Mouse (Mus musculus): ENCODE data around the gene Parva. TPM values are rescaled to one million over a fixed set of nuclear protein-coding genes. Genes with fewer than 3 reads are reported as not detected.

Parva gene
- total RNA-seq, 1 experiment: 13.9 TPM

DNA sequence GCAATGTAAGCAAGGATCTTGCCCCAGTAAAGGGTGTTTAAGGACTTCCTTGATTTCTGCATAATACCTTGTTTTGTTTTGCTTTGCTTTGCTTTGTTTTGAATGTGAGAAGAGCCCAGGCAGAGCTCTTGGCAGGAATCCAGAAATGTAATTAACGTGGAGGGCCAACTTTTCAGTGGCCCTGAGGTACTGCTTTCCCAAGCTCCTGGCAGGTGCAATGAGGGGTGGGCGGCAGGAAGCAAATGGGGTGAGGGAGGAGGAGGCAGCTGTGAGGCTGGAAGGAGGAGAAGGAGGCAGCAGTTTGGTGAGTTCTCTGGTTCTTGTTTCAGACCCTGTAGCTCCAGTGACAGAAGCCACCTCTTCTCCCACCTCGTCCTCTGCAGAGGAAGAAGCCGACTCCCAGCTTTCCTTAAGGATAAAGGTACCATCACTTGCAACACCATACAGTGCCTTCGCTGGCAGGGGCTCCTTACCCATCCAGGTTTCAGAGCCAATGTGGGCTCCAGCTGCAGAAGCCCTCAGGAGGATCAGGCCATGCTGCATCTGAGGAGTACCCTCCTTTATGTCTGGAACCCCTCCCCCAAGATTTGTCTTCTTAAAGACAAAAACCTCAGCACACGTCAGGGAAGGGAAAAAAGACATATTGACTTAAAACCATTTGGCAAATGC, 36.2 kb upstream of the Parva start:
- Histone ChIP-seq H3K36me3 (ENCODE audit: control insufficient read depth, insufficient read depth, low read length, poor library complexity, severe bottlenecking) (no peaks in the 10 kb centered on the region), H3K27ac (ENCODE audit: insufficient read depth, low read depth, low read length, poor library complexity, severe bottlenecking) (no peak overlapping the region), H3K9ac (ENCODE audit: insufficient read depth, low read depth, low read length, poor library complexity, severe bottlenecking) (no peak overlapping the region), H3K4me3 (ENCODE audit: insufficient read depth in 1 of 2, low read depth in 1 of 2, low read length in 2 of 2, poor library complexity in 1 of 2, severe bottlenecking in 1 of 2) (no peak overlapping the region), H3K4me1 (ENCODE audit: control insufficient read depth in 2 of 2, insufficient read depth in 2 of 2, low read length in 2 of 2, poor library complexity in 1 of 2) (no peaks in the 10 kb centered on the region), H3K9me3 (ENCODE audit: control insufficient read depth, insufficient read depth, low read depth, low read length) (no peaks in the 10 kb centered on the region)
- DNase-seq (ENCODE audit: low read depth, low spot score): no peak
- TF ChIP-seq ZC3H11A (IDR thresholded peaks at IDR 0.05; ENCODE audit: borderline replicate concordance, low read depth, low read length) (no peak), MAFK (IDR thresholded peaks at IDR 0.05; ENCODE audit: insufficient read depth, low read depth, low read length) (no peak), ZNF384 (IDR thresholded peaks at IDR 0.05; ENCODE audit: low read depth, low read length) (no peak), HCFC1 (IDR thresholded peaks at IDR 0.05; ENCODE audit: borderline replicate concordance, insufficient read depth, low read length) (no peak), CHD2 (IDR thresholded peaks at IDR 0.05; ENCODE audit: low read depth, low read length) (no peak)
- in situ Hi-C loops (cut with MboI; ENCODE audit: low sequenced_read_pairs in 2 of 2, unreplicated experiment in 2 of 2): no loop called here

DNA sequence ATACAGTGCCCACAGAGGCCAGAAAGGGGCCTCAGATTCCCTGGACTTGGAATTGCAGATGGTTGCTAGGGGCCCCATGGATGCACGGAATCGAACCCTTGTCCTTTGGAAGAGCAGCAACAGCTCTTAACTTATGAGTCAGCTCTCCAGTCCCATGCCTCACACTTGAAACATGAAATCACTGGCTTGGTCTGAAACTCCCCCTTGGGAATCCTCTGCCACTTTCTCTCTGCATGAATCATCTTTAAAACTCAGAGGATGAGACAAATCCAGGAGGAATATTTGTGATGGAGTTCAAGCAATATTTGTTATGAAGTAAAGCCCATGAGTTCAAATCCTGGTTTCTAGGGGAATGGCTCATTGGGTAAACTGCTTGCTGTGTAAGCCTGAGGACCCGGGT, 29.5 kb upstream of the Parva start:
- Histone ChIP-seq H3K9ac (ENCODE audit: insufficient read depth, low read depth, low read length, poor library complexity, severe bottlenecking) (no peak overlapping the region), H3K4me3 (ENCODE audit: insufficient read depth in 1 of 2, low read depth in 1 of 2, low read length in 2 of 2, poor library complexity in 1 of 2, severe bottlenecking in 1 of 2) (no peak overlapping the region), H3K36me3 (ENCODE audit: control insufficient read depth, insufficient read depth, low read length, poor library complexity, severe bottlenecking) (no peaks in the 10 kb centered on the region), H3K9me3 (ENCODE audit: control insufficient read depth, insufficient read depth, low read depth, low read length) (no peaks in the 10 kb centered on the region), H3K27ac (ENCODE audit: insufficient read depth, low read depth, low read length, poor library complexity, severe bottlenecking) (no peak overlapping the region), H3K4me1 (ENCODE audit: control insufficient read depth in 2 of 2, insufficient read depth in 2 of 2, low read length in 2 of 2, poor library complexity in 1 of 2) (no peaks in the 10 kb centered on the region)
- in situ Hi-C loops (cut with MboI; ENCODE audit: low sequenced_read_pairs in 2 of 2, unreplicated experiment in 2 of 2): no loop called here
- TF ChIP-seq HCFC1 (IDR thresholded peaks at IDR 0.05; ENCODE audit: borderline replicate concordance, insufficient read depth, low read length): no peak
- no peak for TF ChIP-seq ZC3H11A (IDR thresholded peaks at IDR 0.05; ENCODE audit: borderline replicate concordance, low read depth, low read length)
- TF ChIP-seq CHD2 (IDR thresholded peaks at IDR 0.05; ENCODE audit: low read depth, low read length): no peak
- TF ChIP-seq MAFK (IDR thresholded peaks at IDR 0.05; ENCODE audit: insufficient read depth, low read depth, low read length): no peak
- no peak for TF ChIP-seq ZNF384 (IDR thresholded peaks at IDR 0.05; ENCODE audit: low read depth, low read length)
- DNase-seq (ENCODE audit: low read depth, low spot score): no peak

DNA sequence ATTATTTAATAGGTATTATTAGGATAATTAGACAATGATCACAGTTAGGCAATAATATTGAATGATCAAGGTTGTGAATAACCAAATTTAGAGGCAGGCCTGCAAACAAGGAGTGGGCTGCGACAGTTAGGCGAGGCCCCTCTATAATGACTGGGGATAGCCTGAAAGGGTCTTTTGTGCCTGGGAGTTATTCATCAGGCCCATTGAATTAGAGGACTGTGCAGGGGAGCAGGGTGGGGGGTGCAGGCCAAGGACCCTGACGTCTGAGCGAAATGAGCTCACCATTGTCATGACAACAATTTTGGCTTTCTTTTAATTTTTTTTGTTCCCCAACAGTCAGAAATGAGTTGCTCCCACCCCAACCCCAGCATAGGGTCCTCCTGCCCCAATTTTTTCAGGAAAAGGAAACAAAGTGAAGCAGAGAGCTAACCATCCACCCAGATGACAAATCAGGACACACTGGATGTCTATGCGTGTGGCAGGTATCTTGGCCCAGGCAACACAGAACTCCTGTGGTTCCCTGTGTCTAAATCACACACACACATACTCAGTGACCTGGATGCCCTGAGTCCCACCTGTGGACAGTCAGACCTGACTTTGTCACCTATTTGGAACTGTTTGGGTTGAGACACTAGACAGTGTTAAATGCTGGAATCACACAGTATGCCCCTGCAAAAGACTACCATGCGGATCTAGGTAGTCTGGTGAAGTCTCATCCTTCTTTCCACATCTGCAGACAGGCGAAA, 27.7 kb upstream of the Parva start:
- no peak for DNase-seq (ENCODE audit: low read depth, low spot score)
- TF ChIP-seq ZNF384 (IDR thresholded peaks at IDR 0.05; ENCODE audit: low read depth, low read length): no peak
- TF ChIP-seq HCFC1 (IDR thresholded peaks at IDR 0.05; ENCODE audit: borderline replicate concordance, insufficient read depth, low read length): no peak
- no peak for TF ChIP-seq MAFK (IDR thresholded peaks at IDR 0.05; ENCODE audit: insufficient read depth, low read depth, low read length)
- no peak for TF ChIP-seq ZC3H11A (IDR thresholded peaks at IDR 0.05; ENCODE audit: borderline replicate concordance, low read depth, low read length)
- no peak for TF ChIP-seq CHD2 (IDR thresholded peaks at IDR 0.05; ENCODE audit: low read depth, low read length)
- Histone ChIP-seq H3K9me3 (ENCODE audit: control insufficient read depth, insufficient read depth, low read depth, low read length) (no peaks in the 10 kb centered on the region), H3K4me1 (ENCODE audit: control insufficient read depth in 2 of 2, insufficient read depth in 2 of 2, low read length in 2 of 2, poor library complexity in 1 of 2) (no peaks in the 10 kb centered on the region), H3K27ac (ENCODE audit: insufficient read depth, low read depth, low read length, poor library complexity, severe bottlenecking) (no peak overlapping the region), H3K36me3 (ENCODE audit: control insufficient read depth, insufficient read depth, low read length, poor library complexity, severe bottlenecking) (no peaks in the 10 kb centered on the region), H3K4me3 (ENCODE audit: insufficient read depth in 1 of 2, low read depth in 1 of 2, low read length in 2 of 2, poor library complexity in 1 of 2, severe bottlenecking in 1 of 2) (no peak overlapping the region), H3K9ac (ENCODE audit: insufficient read depth, low read depth, low read length, poor library complexity, severe bottlenecking) (no peak overlapping the region)
- in situ Hi-C loops (cut with MboI; ENCODE audit: low sequenced_read_pairs in 2 of 2, unreplicated experiment in 2 of 2): no loop called here

DNA sequence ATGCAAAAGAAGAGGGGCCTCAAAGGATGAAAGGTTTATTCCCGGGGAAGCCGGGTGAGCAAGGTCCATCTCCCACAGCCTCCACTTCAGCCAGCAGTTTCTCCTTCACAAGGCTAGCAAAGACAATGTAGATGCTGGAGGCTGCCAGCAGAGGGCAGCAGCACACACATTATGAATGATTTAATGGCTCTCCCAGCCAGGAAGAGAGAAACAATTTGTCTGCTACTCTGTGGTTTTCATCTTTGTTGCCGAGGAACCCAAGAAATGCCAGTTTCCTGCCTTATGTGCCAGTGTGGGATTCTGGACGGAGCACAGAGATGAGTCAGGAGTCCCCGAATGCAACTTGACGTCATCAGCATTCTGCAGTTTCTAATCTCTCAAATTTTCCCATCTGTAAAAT, 27.1 kb upstream of the Parva start:
- Histone ChIP-seq H3K9ac (ENCODE audit: insufficient read depth, low read depth, low read length, poor library complexity, severe bottlenecking) (no peak overlapping the region), H3K27ac (ENCODE audit: insufficient read depth, low read depth, low read length, poor library complexity, severe bottlenecking) (no peak overlapping the region), H3K4me3 (ENCODE audit: insufficient read depth in 1 of 2, low read depth in 1 of 2, low read length in 2 of 2, poor library complexity in 1 of 2, severe bottlenecking in 1 of 2) (no peak overlapping the region), H3K36me3 (ENCODE audit: control insufficient read depth, insufficient read depth, low read length, poor library complexity, severe bottlenecking) (no peaks in the 10 kb centered on the region), H3K9me3 (ENCODE audit: control insufficient read depth, insufficient read depth, low read depth, low read length) (no peaks in the 10 kb centered on the region), H3K4me1 (ENCODE audit: control insufficient read depth in 2 of 2, insufficient read depth in 2 of 2, low read length in 2 of 2, poor library complexity in 1 of 2) (no peaks in the 10 kb centered on the region)
- TF ChIP-seq MAFK (IDR thresholded peaks at IDR 0.05; ENCODE audit: insufficient read depth, low read depth, low read length): no peak
- TF ChIP-seq ZNF384 (IDR thresholded peaks at IDR 0.05; ENCODE audit: low read depth, low read length): no peak
- no peak for TF ChIP-seq CHD2 (IDR thresholded peaks at IDR 0.05; ENCODE audit: low read depth, low read length)
- TF ChIP-seq HCFC1 (IDR thresholded peaks at IDR 0.05; ENCODE audit: borderline replicate concordance, insufficient read depth, low read length): no peak
- peak; percentile 95 for TF ChIP-seq ZC3H11A (IDR thresholded peaks at IDR 0.05; ENCODE audit: borderline replicate concordance, low read depth, low read length)
- DNase-seq (ENCODE audit: low read depth, low spot score): peak; percentile 74
- in situ Hi-C loops (cut with MboI; ENCODE audit: low sequenced_read_pairs in 2 of 2, unreplicated experiment in 2 of 2): no loop called here

Measured in ES-E14 (cell line).